Mouse (Mus musculus) bone marrow macrophage, adult 2 months (primary cell): ENCODE data around the gene Ctse.

Experiments used
- CTCF ChIP-seq: IDR thresholded peaks from 2 replicates; pipeline ENCODE4 v1.5.1; 2012; ENCODE audit warnings: low read depth, mild to moderate bottlenecking, low read length, moderate library complexity
- POLR2A ChIP-seq: IDR thresholded peaks from 2 replicates; pipeline ENCODE4 v1.6.1; 2012; ENCODE audit warnings: mild to moderate bottlenecking, low read depth, low read length, borderline replicate concordance

DNA sequence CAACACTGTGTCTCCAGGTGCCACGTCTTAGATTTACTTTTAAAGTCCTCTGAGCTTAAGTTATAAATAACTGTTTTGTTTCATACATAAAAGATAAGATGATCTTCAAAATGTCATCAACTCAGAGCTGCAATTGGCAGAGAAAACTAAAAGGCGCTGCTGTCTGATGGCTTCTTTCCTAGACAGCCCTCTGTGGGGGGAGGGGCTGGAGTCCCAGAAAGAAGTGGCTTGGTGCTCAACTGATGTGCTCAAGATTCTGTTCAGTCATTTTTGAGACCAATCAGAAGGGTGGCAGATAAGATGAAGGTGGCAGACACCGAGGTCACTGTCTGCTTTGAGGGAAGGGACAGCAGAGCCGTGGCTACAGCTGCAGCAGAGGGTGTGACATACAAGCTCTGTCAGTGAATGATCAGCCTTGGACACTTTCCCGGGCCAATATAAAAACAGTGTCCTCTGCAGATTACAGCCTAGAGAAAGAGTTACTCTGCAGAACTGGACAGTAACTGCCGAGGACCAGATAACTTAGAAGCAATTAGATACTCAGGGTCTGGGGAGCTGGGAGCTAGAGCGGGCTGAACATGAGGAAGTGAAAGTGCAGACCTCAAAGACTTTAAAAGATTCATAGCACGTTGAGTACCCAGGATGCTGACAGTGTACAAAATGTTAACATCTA is 64.1 kb downstream of the Ctse start:
- TF ChIP-seq POLR2A = no peak
- no peak for TF ChIP-seq CTCF
